Mouse (Mus musculus): ENCODE results near the gene Ccdc70. TPM values are rescaled to one million over a fixed set of nuclear protein-coding genes. Genes with fewer than 3 reads are reported as not detected.
"Not testable (repeated sequence)": the region's sequence is repeated elsewhere in the genome, so short reads cannot be mapped to it uniquely, and the experiment has no call there.

Ccdc70 gene
- total RNA-seq (2021) = not detected
- long read RNA-seq, experiment 1 = 0 reads
- long read RNA-seq, experiment 2 = 0 reads

- no peak for DNase-seq
- intact Hi-C loops (cut with DNase I; ENCODE audit: low total_unique reads) = no loop called here
These were observed at the start of gene Ccdc70 for GRCm38 (mm10) chr8:21969475-21969874. TSS of gene Ccdc70 (plus strand) at chr8:21969775.

- intact Hi-C loops (cut with DNase I; ENCODE audit: low total_unique reads); DNase-seq: not testable (repeated sequence)
These were observed 38.8 kb upstream of the Ccdc70 start for GRCm38 (mm10) chr8:21930754-21931153.

- intact Hi-C loops (cut with DNase I; ENCODE audit: low total_unique reads) = no loop called here
- DNase-seq = no peak
These were observed 37.0 kb upstream of the Ccdc70 start, which contains the start of gene Defb15 for GRCm38 (mm10) chr8:21932610-21933009. TSS of gene Defb15 (minus strand) at chr8:21932710.

- intact Hi-C loops (cut with DNase I; ENCODE audit: low total_unique reads); DNase-seq: not testable (repeated sequence)
These were observed 31.5 kb upstream of the Ccdc70 start, which contains the start of gene Defb35 for GRCm38 (mm10) chr8:21938052-21938451. TSS of gene Defb35 (plus strand) at chr8:21938352.

GRCm38 (mm10) chr8:21946462-21946861 lies 23.1 kb upstream of the Ccdc70 start, which contains the start of gene Defb13:
TSS of gene Defb13 (plus strand) at chr8:21946762.
- no peak for DNase-seq
- intact Hi-C loops (cut with DNase I; ENCODE audit: low total_unique reads) = no loop called here

GRCm38 (mm10) chr8:21947311-21948017 lies 22.1 kb upstream of the Ccdc70 start:
- intact Hi-C loops (cut with DNase I; ENCODE audit: low total_unique reads) = no loop called here
- no peak for DNase-seq

- intact Hi-C loops (cut with DNase I; ENCODE audit: low total_unique reads) = no loop called here
- peak; percentile 9 for DNase-seq
These were observed 14.3 kb upstream of the Ccdc70 start for GRCm38 (mm10) chr8:21955321-21955720.

GRCm38 (mm10) chr8:21956336-21956735 lies 13.2 kb upstream of the Ccdc70 start:
- intact Hi-C loops (cut with DNase I; ENCODE audit: low total_unique reads) = no loop called here

GRCm38 (mm10) chr8:21958414-21958813 lies 11.2 kb upstream of the Ccdc70 start, which contains the start of gene Fam90a1a:
TSS of gene Fam90a1a (plus strand) at chr8:21958714.
- DNase-seq = no peak
- intact Hi-C loops (cut with DNase I; ENCODE audit: low total_unique reads) = no loop called here

More at GRCm38 (mm10) chr8:21956336-21956735, 13.2 kb upstream of the Ccdc70 start:
- DNase-seq = no peak

- DNase-seq = no peak
- intact Hi-C loops (cut with DNase I; ENCODE audit: low total_unique reads) = no loop called here
These were observed 2.9 kb upstream of the Ccdc70 start for GRCm38 (mm10) chr8:21966646-21967045.

- intact Hi-C loops (cut with DNase I; ENCODE audit: low total_unique reads) = no loop called here
- no peak for DNase-seq
These were observed 8.6 kb downstream of the Ccdc70 start for GRCm38 (mm10) chr8:21978193-21978592.

GRCm38 (mm10) chr8:21981664-21982337 lies 12.2 kb downstream of the Ccdc70 start:
- intact Hi-C loops (cut with DNase I; ENCODE audit: low total_unique reads) = no loop called here
- no peak for DNase-seq

- DNase-seq = peak; percentile 19
These were observed 22.6 kb downstream of the Ccdc70 start for GRCm38 (mm10) chr8:21992184-21992583.

GRCm38 (mm10) chr8:21995181-21995580 lies 25.6 kb downstream of the Ccdc70 start:
- DNase-seq = no peak
- intact Hi-C loops (cut with DNase I; ENCODE audit: low total_unique reads) = loop anchor here (10.0 kb wide), 1 partner anchor 50 kb away; no protein-coding TSS in a partner anchor

More at GRCm38 (mm10) chr8:21992184-21992583, 22.6 kb downstream of the Ccdc70 start:
- intact Hi-C loops (cut with DNase I; ENCODE audit: low total_unique reads) = loop anchor here (10.0 kb wide), 1 partner anchor 53 kb away; no protein-coding TSS in a partner anchor

GRCm38 (mm10) chr8:22004750-22005522 lies 35.4 kb downstream of the Ccdc70 start:
- intact Hi-C loops (cut with DNase I; ENCODE audit: low total_unique reads) = no loop called here
- DNase-seq = no peak

GRCm38 (mm10) chr8:22006423-22006822 lies 36.8 kb downstream of the Ccdc70 start:
- no peak for DNase-seq
- intact Hi-C loops (cut with DNase I; ENCODE audit: low total_unique reads) = no loop called here

GRCm38 (mm10) chr8:22009403-22009802 lies 39.8 kb downstream of the Ccdc70 start:
- intact Hi-C loops (cut with DNase I; ENCODE audit: low total_unique reads) = no loop called here
- DNase-seq = no peak

GRCm38 (mm10) chr8:22013034-22013707 lies 43.6 kb downstream of the Ccdc70 start:
- intact Hi-C loops (cut with DNase I; ENCODE audit: low total_unique reads) = no loop called here
- DNase-seq = no peak

GRCm38 (mm10) chr8:22017731-22018130 lies 48.2 kb downstream of the Ccdc70 start:
- DNase-seq = no peak
- intact Hi-C loops (cut with DNase I; ENCODE audit: low total_unique reads) = no loop called here

Data from gastrocnemius, postnatal 14 days (tissue).